Mouse (Mus musculus): ENCODE measurements at regions not wholly inside any gene's neighbourhood (a gene's known extent, or its start where the extent isn't known, plus 50 kb on each side); places are given as distances from the start of the nearest gene placed in this dataset.
A peak's percentile ranks its signal among the peaks of the same experiment; 100 is the strongest.

DNA sequence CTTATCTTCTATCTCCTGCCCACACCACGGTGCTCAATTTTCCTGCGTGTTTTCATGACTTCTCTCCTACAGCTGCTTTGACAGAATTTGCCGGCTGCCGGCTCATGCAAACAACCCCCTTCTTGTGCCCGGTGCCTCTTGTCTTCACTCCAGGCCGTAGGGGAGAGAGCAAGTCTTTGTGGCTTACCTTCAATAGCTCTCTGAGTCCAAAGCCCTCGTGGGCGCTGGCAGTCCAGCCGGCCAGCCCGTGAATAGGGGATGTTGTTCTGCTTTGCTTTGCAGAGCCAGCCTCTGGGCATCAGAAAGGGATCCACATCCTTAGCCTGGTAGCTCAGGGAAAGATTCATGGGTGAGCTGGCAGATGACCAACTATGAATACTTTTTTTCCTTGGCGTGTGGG is 173.9 kb downstream of the Gsdmc2 start:
- DNase-seq (ENCODE audit: low spot score in 2 of 2) = no peak

DNA sequence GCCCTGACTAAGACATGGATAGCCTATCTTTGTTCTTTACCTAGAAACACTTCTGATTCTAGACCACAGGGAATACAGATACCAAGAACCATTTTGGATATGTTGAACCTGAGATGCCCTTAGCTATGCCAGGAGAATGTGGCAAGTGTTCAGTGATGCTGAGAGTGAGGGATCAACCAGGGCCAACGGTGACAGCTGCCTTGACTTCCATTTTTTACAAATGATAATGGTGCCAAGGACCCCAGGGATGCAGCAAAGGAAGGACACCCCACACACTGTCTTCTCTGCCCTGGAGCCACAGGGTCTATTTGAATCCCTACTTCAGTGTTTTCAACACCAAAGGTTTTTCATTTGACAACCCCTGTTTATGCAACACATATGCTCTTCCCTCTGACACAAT is 174.4 kb downstream of the Gsdmc2 start:
- no peak for DNase-seq (ENCODE audit: low spot score in 2 of 2)

DNA sequence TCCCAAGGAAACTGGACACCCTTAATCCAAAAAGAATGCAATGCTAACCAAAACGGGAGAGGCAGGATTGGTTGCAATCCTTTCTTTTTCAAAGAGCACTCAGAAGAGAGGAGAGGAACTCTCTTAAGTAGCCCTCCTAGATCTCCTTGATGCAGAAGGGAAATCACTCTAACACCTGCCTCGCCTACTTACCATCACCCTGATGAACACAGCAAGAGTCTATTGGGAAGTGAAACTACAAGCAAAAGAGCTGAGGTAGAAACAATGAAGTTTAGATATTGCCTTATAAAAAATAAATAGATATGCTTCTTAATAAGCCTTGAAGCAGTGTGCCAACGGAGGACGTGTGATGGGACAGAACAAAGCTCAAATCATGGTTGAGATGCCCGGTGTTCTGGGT is 177.4 kb downstream of the Gsdmc2 start:
- DNase-seq (ENCODE audit: low spot score in 2 of 2) = no peak

DNA sequence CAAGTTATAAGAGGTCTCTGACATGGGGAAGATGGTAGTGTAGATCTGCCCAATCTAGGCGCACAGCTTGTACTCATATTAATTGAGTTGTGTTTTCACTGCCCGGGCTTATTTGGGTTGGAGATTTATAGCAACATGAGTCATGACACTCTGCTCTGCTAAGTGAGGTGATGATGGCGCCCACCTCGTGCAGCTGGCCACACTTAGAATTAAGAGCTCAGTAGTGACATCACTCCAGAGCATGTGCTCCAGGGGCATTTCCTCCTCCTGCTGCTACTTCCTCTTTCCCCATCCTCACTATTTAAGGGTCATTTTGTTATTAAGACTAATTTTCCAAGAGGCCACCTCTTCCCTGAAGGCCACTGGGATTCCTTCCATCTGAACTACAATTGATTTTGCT is 179.5 kb downstream of the Gsdmc2 start:
- no peak for DNase-seq (ENCODE audit: low spot score in 2 of 2)

DNA sequence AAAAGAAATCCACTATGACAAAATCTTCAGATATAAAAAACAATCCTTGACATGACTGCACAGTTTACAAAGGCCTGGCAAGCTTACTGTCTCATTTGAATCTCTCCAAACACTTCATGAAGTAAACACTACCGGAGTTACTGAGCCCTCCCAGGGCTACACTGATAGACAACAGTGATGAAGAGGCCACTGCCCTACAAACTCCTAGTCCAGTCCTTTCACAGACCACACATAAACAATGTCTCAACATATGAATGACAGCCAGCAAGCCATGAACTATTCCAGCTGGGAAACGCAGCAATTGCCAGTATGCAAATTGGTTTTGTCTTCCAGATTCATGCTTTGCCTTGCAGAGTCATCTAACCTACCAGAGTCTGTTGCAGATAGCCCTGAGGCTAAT is 180.1 kb downstream of the Gsdmc2 start:
- DNase-seq (ENCODE audit: low spot score in 2 of 2) = no peak

- DNase-seq (ENCODE audit: low spot score in 2 of 2) = no peak
Observed at GRCm38 (mm10) chr15:63662183-63662582, 182.8 kb downstream of the Gsdmc2 start.

- DNase-seq (ENCODE audit: low spot score in 2 of 2) = no peak
Observed at GRCm38 (mm10) chr15:63658031-63658521, 186.9 kb downstream of the Gsdmc2 start.

- peak; percentile 84 to 85 for DNase-seq (ENCODE audit: low spot score in 2 of 2)
Observed at GRCm38 (mm10) chr15:63652216-63652961, 192.6 kb downstream of the Gsdmc2 start.

DNA sequence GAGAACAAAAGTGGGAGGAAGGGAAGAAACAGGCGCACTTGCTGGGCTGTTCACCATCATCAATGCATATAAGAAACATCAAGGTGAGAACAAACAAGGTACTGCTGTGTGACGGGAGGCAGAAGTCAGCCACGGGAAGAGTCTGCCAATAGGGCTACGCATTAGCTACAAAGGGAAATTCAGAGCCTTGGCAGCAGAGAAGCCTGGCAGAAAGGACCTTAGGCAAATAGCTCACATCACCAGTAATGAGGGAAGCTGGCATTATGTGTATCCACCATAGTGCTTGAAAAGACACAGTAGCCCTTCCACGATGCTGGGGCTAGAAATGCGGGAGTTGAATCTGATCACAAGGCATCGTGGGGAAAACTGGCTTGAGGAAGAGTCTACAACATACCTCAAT is 193.9 kb downstream of the Gsdmc2 start:
- no peak for DNase-seq (ENCODE audit: low spot score in 2 of 2)

- DNase-seq (ENCODE audit: low spot score in 2 of 2) = no peak
Observed at GRCm38 (mm10) chr15:63648142-63648989, 196.6 kb downstream of the Gsdmc2 start.

DNA sequence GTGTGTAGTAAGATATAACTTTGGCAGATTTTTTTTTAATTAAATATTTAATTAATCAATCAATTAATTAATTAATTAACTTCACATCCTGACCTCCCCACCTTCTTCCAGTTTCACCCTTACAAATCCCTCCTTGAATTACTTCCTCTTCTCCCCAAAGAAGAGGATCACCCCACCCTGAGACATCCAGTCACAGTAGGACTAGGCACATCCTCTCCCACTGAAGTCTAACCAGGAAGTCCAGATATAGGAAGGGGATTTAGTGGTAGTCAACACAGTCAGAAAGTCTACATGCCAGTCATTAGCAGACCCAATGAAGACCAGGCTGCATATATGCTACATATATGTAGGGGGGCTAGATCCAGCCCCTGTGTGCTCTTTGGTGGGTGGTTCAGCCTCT is 220.2 kb downstream of the Gsdmc2 start:
- DNase-seq (ENCODE audit: low spot score in 2 of 2) = no peak

DNA sequence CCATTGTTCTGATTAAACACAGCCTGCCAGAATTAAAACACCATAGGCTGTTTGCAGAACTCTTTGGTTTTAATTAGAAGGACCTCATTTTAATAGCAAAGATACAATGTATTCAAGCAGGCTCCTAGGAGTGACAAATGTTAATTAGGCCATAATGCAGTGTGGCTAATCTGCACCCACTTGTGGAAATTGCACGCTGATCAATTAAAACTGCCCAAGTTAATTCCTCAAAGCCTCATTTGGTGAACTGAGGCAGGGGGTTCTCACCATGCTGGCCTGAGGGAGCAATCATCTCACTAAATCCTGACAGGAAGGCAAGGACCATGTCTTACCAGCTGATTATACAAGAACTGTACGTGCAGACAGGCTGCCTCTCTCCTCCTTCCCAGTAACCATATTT is 220.7 kb downstream of the Gsdmc2 start:
- no peak for DNase-seq (ENCODE audit: low spot score in 2 of 2)

GRCm38 (mm10) chr15:63616506-63617208 is 228.3 kb downstream of the Gsdmc2 start:
- no peak for DNase-seq (ENCODE audit: low spot score in 2 of 2)

DNA sequence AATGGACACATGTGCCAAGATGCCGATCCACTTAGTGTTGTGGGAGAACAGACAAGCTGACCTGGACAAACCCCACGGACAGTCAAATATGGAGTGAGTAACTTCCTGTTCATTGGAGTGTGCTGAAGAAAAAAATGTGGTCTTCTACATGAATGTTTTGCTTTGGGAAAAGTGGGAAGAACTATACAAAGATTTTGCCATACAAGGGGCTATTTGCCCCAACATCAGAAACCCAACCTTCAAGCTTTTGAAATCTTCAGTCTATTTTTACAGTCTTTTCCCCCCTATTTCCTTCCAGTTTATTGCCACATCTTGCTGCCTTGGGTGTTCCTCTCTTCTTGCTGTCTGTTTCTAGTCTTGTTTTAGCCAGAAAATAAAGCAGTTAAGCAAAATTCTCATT is 230.8 kb downstream of the Gsdmc2 start:
- DNase-seq (ENCODE audit: low spot score in 2 of 2) = no peak

DNA sequence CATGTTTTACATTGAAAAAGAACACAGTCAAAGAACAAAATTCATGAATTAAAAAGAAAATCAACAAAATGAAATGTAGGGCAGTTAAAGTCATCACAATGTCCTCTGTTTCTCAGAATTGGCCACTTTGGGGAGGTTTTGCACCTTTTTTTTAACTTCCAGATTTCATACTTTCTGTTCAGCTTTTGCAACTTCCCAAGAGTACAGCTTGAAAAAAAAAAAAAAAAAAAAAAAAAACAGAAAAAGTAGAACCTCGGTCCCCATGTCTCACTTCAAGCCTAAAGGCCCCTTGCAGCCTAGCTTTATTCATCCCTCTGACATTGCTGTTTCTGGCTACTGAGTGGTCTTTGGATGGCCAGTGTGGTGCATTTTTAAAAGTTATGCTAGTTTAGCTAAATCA is 231.9 kb downstream of the Gsdmc2 start:
- no peak for DNase-seq (ENCODE audit: low spot score in 2 of 2)

DNA sequence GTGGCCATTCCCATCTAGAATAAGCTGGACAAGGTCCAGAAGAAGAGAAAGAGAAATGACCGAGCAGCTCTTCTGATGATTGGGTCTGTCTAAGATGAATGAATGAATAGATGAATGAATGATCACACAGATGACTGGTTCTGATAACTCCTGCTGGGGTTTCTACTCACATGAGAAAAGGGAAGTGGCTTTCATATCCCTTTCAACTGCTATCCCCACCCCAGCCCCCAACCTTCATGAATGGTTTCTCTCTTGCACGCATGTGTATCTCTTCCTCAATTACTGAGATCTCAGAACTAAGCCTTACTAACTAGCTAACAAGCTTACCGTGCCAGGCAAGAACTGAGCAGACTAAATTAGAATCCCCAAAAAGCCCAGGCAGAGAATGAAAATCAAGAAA is 233.8 kb downstream of the Gsdmc2 start:
- DNase-seq (ENCODE audit: low spot score in 2 of 2) = no peak

DNA sequence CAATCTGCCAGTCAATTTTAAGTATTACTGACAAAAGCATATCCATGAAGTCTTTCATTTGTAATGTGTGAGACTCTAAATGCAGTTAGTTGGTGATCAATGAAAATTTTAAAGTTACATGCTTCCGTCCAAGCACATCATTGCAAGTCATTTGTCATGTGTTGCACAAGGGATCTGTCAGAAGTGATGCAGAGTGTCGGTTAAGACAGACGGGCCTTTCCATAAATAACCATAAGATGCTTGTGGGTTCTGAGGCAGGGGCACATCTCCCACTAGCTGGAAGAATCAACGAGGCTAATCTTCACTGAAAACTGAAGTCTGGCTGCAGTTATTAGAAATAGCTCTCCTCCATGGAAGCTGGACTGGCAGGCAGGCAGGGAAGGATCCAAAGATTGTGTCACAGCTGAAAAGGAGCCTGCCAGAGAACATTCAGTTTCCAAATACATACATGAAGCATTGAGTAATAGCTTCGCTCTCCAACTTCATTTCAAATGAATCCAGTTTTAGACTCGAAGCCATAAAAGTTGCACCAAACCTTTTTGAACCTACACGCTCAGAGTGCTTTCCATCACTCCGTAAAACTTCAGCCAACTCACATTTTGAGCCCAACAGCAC is 241.8 kb downstream of the Gsdmc2 start:
- no peak for DNase-seq (ENCODE audit: low spot score in 2 of 2)

DNA sequence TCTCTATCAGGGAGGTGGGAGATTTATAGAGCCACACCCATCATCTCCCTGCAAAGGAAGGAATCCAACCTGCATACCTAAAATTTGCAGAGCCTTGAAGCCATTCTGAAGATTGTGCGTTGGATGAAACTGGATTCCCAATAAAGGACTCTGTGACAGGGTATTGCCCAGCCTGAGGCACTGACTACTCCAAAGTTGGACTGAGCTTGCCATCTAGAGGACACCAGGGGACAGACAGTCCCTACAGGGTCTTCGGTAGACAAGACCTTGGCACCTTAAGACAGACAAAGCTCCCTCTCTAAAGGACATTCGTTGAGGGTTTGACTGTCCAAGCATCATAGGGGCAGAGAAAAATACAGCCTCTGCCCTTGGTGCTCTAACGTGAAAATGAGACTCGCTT is 243.4 kb downstream of the Gsdmc2 start:
- DNase-seq (ENCODE audit: low spot score in 2 of 2) = peak in 1 of 2 experiments; percentile 22

DNA sequence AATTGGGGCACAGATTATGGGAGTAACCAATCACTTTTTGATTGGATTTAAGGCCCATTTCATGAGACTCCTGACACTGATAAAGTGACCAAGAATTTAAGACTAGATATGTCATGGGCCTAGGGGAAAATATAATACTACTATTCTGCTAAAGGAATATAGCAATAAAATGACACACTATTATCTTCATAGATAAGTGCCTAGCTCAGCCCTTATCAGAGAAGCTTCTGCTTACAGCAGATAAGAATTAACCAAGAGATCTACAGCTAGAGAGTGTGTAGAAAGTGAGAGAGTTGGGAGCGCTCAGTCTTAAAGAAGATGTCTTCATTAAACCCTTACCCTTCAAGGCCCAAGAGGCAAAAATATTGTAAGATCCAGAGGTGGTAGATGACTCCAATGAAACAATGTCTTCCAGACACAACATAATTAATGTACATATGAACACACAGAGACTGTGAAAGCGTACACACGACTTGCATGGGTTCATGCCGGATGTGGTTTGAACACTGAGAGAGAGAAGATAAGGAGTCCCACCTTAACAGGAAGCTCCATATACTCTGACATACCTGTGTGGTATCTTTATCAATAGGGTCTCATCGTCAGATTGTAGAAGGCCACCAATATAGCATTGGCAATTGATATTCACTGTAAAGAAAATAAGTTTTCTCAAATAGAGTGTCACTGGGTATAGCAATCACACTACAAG is 252.1 kb downstream of the Gsdmc2 start:
- DNase-seq (ENCODE audit: low spot score in 2 of 2) = no peak

DNA sequence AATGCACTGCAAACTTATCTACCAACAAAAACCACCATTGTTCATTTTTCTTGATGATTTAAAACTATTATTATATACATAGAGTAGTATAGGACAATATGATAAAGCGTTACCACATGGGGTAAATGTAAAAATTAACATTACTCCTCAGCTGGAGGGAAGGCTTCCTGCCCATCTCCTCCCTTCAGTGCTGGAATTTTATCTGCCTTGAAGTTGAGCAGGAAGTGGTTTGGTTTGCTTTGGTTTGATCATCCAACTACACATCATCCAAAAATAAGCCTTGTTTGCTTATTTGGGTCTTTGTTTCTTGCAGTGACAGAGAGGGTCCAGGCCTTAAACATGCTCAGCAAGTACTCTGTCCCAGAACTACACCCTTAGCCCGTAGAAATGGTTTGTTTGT is 285.7 kb downstream of the Gsdmc2 start:
- no peak for DNase-seq (ENCODE audit: low spot score in 2 of 2)

DNA sequence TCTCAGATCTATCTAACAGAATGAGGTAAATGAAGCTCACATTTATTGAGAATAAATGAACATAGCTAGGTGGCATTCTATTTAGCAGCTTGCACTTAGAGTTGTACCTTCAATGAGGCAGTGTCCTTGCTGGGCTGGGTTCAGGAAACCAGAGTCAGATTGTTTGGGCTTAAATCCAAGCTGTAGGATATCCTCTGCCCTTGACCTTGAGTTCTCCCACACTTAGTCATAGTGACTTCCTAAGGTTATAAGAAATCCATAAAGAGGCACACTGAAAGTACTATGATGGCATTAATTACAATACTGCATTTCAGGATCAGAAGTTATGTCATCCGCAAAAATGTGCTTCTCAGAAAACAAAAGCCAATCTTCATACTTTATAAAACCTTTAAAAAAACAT is 286.3 kb downstream of the Gsdmc2 start:
- no peak for DNase-seq (ENCODE audit: low spot score in 2 of 2)
